Mouse (Mus musculus) lung, postnatal 0 days (tissue): ENCODE measurements around the gene Galm.

Source experiments
- CTCF ChIP-seq: IDR thresholded peaks from 2 replicates; pipeline ENCODE4 v1.5.1; 2016; ENCODE audit warnings: antibody characterized with exemption, mild to moderate bottlenecking
- EP300 ChIP-seq: IDR thresholded peaks from 2 replicates; pipeline ENCODE4 v1.6.1; 2016; ENCODE audit warnings: antibody characterized with exemption, mild to moderate bottlenecking, control low read depth

GRCm38 (mm10) chr17:80129387-80129786 is 2.1 kb downstream of the Galm start:
- TF ChIP-seq CTCF (no peak), EP300 (no peak)
